Mouse (Mus musculus): ENCODE data around the gene Mtss1l. TPM values are rescaled to one million over a fixed set of nuclear protein-coding genes. Genes with fewer than 3 reads are reported as not detected.

Gene Mtss1l
- polyA plus RNA-seq (2015; fragmentation: Nextera tagmentation; extraction: Ambion mirVana) = 8.0 and 9.6 TPM in 2 replicates

DNA sequence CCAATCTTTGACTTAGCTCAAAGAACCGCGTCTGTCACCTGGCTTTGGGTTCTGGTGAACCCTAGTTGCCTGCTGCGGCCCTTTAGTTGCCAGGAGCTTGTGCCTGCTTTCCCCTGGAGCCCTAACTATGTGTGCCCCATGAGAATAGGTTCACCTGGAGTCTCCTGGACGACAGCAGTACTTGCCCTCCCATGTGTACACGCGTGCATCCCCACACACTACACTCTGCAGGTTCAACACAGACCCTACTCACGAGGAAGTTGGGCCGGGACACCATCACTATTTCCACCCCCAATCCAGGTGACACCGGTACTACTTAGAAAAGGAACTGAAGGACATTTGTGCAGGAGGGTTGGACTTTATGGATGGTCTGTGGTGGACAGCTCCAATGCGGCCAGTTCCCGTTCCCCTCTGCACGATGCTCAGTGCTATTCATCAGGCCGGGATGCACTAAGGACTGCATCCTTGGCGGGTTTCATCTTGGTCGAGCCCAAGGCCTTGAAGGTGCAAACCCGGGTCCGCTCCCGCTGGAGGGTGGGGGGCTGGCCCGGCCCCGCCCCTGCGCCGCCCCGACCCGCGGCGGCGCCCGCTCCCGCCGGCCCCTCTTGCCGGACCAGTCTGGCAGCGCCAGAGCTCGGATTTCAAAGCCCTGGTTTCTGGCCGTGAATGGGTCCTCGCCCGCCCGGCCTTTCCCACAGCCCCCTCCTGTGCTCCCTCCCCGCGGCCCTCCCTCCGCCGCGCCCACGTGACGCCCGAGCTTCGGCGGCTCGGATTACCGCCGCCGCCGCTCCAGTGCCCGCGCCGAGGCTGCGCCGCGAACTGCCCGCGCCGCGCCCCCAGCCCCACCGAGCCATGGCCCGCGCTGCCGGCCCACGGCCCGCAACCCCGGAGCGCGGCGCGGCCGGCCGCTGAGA is at the start of gene Mtss1l:
Mtss1l (plus strand) TSS at position 792 of the 914 bp plus-strand sequence.
- peak within 1 kb of the TSS; percentile 81 for H3K4me2 ChIP-seq (replicated peaks)
- H3K9ac ChIP-seq = peak within 1 kb of the TSS; percentile 77
- H3K9me3 ChIP-seq = no peaks in the 10 kb centered on the region
- peaks cover 83% of the 10 kb centered on the region for H3K4me1 ChIP-seq (replicated peaks)
- no peaks in the 10 kb centered on the region for H3K27me3 ChIP-seq (replicated peaks)
- peak within 1 kb of the TSS; percentile 89 for H3K27ac ChIP-seq
- no peaks in the 10 kb centered on the region; the same call in 1 of the 2 replicates for H3K36me3 ChIP-seq
- WGBS = 5% methylated on average over 74 of the region's 75 CpGs
- peak; percentile 83 for ATAC-seq
- H3K4me3 ChIP-seq (replicated peaks) = peak within 1 kb of the TSS; percentile 74

GRCm38 (mm10) chr8:110672133-110672532 is 49.1 kb upstream of the Mtss1l start:
- H3K4me2 ChIP-seq (replicated peaks) = no peak overlapping the region
- no peak for ATAC-seq
- no peaks in the 10 kb centered on the region for H3K27me3 ChIP-seq (replicated peaks)
- 86% methylated on average over 2 of the region's 2 CpGs for WGBS
- 0 out of 2 replicates have a peak, but pooled peaks cover 4% of the 10 kb centered on the region for H3K4me1 ChIP-seq (replicated peaks)
- no peaks in the 10 kb centered on the region for H3K9me3 ChIP-seq
- H3K9ac ChIP-seq = no peak overlapping the region
- H3K36me3 ChIP-seq = no peaks in the 10 kb centered on the region
- peak overlapping the region; percentile 17; the same call in 1 of the 2 replicates for H3K27ac ChIP-seq
- no peak overlapping the region for H3K4me3 ChIP-seq (replicated peaks)

DNA sequence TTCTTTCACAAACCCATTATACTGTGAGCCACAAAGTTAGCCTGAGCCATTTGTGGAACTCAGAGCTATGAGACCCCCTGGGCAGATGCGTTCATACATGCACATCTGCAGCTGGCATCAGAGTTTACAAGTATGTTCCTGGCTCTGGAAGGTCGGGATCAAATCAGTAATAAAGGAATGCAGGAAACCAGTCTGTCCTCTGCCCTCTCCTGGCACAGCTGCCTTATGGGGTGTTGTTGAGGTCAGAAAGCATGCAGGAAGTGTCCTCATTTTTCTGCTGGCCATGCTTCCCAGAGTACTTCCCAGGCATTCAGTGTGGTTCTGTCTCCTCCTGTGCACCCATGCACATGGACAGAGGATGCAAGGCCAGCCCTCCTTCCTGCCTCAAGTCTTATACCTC is 48.1 kb upstream of the Mtss1l start:
- Histone ChIP-seq H3K4me2 (replicated peaks) (no peak overlapping the region), H3K4me3 (replicated peaks) (no peak overlapping the region), H3K9ac (no peak overlapping the region), H3K4me1 (replicated peaks) (0 out of 2 replicates have a peak, but pooled peaks cover 4% of the 10 kb centered on the region), H3K36me3 (no peaks in the 10 kb centered on the region), H3K9me3 (no peaks in the 10 kb centered on the region), H3K27me3 (replicated peaks) (no peaks in the 10 kb centered on the region), H3K27ac (no peak overlapping the region)
- WGBS = 74% methylated on average over 2 of the region's 2 CpGs
- ATAC-seq = no peak

GRCm38 (mm10) chr8:110674589-110674988 is 46.7 kb upstream of the Mtss1l start:
- Histone ChIP-seq H3K36me3 (no peaks in the 10 kb centered on the region), H3K27ac (no peak overlapping the region), H3K4me2 (replicated peaks) (no peak overlapping the region), H3K4me1 (replicated peaks) (0 out of 2 replicates have a peak, but pooled peaks cover 4% of the 10 kb centered on the region), H3K9me3 (no peaks in the 10 kb centered on the region), H3K27me3 (replicated peaks) (no peaks in the 10 kb centered on the region), H3K9ac (no peak overlapping the region), H3K4me3 (replicated peaks) (no peak overlapping the region)
- 88% methylated on average over 1 of the region's 1 CpGs for WGBS
- no peak for ATAC-seq

DNA sequence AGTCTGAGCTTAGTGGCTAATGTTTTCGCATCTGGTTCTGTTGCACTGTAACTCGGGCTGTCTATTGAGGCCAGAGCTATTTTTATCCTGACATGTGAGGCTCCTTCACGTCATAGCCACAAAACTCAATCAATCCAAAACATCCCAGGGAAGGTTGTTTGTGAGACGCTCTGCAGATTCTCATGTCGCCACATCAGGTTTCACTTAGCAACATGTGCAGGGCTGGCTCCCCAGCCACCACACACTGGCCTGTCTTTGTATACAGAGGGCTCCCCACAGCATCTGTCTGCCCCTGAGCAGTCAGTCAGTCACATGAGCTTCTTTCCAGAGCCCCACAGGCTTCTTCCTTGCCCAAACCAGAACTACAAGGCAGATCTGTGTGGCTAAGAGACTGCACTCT is 44.6 kb upstream of the Mtss1l start:
- no peaks in the 10 kb centered on the region for H3K9me3 ChIP-seq
- no peak overlapping the region for H3K4me3 ChIP-seq (replicated peaks)
- no peak overlapping the region for H3K4me2 ChIP-seq (replicated peaks)
- no peak overlapping the region for H3K27ac ChIP-seq
- ATAC-seq = no peak
- H3K27me3 ChIP-seq (replicated peaks) = no peaks in the 10 kb centered on the region
- no peak overlapping the region for H3K9ac ChIP-seq
- 59% methylated on average over 5 of the region's 5 CpGs for WGBS
- no peaks in the 10 kb centered on the region for H3K36me3 ChIP-seq
- H3K4me1 ChIP-seq (replicated peaks) = 0 out of 2 replicates have a peak, but pooled peaks cover 4% of the 10 kb centered on the region

DNA sequence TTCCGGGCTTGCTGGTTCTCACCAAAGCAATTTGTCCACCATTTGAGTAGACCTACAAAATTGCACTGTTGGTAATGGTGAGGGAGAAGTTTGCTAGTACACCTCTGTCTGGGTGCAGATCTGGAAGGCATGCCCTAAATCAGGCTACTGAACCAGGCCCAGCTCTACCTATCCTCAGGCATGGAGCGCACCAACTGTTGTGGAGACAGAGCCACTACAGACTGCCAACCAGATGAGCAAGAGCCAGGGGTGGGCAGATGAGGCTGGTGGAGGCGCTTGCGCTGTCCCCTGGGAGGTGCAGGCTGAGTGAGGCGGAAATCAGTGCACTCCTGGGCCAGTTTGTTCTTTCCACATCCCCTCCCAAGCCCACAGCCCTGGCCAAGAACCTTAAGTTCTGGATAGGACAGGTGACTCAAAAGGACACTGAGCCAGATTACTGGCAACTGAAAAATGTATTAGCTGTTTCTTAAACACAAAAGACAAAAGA is 44.1 kb upstream of the Mtss1l start:
- H3K27me3 ChIP-seq (replicated peaks) = no peaks in the 10 kb centered on the region
- no peaks in the 10 kb centered on the region for H3K4me1 ChIP-seq (replicated peaks)
- 88% methylated on average over 5 of the region's 5 CpGs for WGBS
- H3K9me3 ChIP-seq = no peaks in the 10 kb centered on the region
- no peaks in the 10 kb centered on the region for H3K36me3 ChIP-seq
- no peak overlapping the region for H3K27ac ChIP-seq
- no peak overlapping the region for H3K9ac ChIP-seq
- no peak overlapping the region for H3K4me2 ChIP-seq (replicated peaks)
- no peak for ATAC-seq
- no peak overlapping the region for H3K4me3 ChIP-seq (replicated peaks)

DNA sequence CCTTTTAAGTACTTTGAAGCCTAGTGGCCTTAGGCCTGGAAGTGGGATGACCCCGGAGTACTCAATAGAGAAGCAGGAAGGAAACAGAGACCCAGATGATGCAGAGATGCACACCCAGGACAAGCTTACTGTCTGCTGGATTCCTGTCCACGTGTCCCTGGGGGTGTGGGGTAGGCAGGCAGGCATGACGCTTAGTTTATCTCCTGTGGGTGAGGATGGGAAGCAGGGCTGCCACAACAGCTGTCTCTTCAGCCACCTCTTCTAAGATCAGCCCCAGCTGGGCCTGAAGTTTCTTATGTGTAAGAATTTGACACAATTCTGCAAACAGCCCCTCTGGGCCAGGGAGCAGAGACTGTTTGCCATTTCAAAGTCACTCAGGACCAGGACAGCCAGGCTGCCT is 42.3 kb upstream of the Mtss1l start:
- H3K4me1 ChIP-seq (replicated peaks) = no peaks in the 10 kb centered on the region
- 67% methylated on average over 3 of the region's 3 CpGs for WGBS
- no peak for ATAC-seq

DNA sequence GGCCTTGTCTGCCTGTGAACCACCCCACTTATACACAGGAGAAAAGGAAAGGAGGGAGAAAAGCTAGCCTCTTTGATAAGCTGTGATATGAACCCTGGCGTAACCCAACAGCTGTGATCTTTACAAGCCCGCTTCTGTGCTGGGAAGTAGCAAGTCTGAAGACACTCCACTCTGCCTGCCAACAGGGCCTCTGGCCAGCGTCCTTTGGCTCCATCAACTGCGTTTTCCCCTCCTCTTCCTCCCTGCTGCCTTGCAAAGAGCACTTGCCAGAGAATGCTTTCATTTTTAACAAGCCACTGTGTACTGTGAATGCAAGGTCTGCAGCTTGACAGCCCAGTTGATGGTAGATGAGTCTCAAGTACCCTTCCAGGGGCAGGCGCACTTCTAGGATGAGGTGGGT is 33.5 kb upstream of the Mtss1l start:
- H3K4me2 ChIP-seq (replicated peaks) = no peak overlapping the region
- peaks cover 15% of the 10 kb centered on the region for H3K36me3 ChIP-seq
- no peaks in the 10 kb centered on the region for H3K9me3 ChIP-seq
- peaks cover 4% of the 10 kb centered on the region; the same call in 1 of the 2 replicates for H3K4me1 ChIP-seq (replicated peaks)
- H3K27me3 ChIP-seq (replicated peaks) = no peaks in the 10 kb centered on the region
- 72% methylated on average over 5 of the region's 5 CpGs for WGBS
- no peak overlapping the region for H3K27ac ChIP-seq
- H3K4me3 ChIP-seq (replicated peaks) = no peak overlapping the region
- peak; percentile 36; the same call in 1 of the 2 replicates for ATAC-seq
- no peak overlapping the region for H3K9ac ChIP-seq

More for the DNA sequence above, 42.3 kb upstream of the Mtss1l start:
- no peak overlapping the region for H3K9ac ChIP-seq
- no peak overlapping the region for H3K4me3 ChIP-seq (replicated peaks)
- H3K9me3 ChIP-seq = no peaks in the 10 kb centered on the region
- H3K27me3 ChIP-seq (replicated peaks) = no peaks in the 10 kb centered on the region
- H3K36me3 ChIP-seq = 0 out of 2 replicates have a peak, but pooled peaks cover 8% of the 10 kb centered on the region
- no peak overlapping the region for H3K27ac ChIP-seq
- H3K4me2 ChIP-seq (replicated peaks) = no peak overlapping the region

DNA sequence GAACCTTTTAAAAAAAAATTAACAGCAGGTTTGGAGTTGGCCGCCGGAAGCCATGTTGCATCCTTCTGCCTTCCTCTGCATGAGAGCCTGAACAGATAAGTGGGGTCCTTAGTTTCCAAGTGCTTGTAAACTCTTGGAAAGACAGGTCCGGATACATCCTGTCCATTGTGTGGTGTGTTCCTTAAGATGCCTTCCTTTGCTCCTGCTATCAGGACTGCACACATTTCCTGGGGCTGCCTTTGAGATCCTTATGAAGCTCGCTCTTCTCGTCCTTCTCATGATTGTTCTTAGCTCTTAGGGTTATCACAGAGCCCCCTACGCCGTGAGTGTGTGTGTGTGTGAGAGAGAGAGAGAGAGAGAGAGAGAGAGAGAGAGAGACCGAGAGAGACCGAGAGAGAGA is 31.3 kb upstream of the Mtss1l start:
- H3K36me3 ChIP-seq = peaks cover 3% of the 10 kb centered on the region; the same call in 1 of the 2 replicates
- no peak overlapping the region for H3K4me2 ChIP-seq (replicated peaks)
- no peak overlapping the region for H3K4me3 ChIP-seq (replicated peaks)
- H3K9me3 ChIP-seq = no peaks in the 10 kb centered on the region
- H3K9ac ChIP-seq = no peak overlapping the region
- ATAC-seq = no peak
- H3K27ac ChIP-seq = no peak overlapping the region
- H3K27me3 ChIP-seq (replicated peaks) = no peaks in the 10 kb centered on the region
- H3K4me1 ChIP-seq (replicated peaks) = peaks cover 4% of the 10 kb centered on the region; the same call in 1 of the 2 replicates
- WGBS = 83% methylated on average over 9 of the region's 9 CpGs

GRCm38 (mm10) chr8:110694226-110694625 is 27.1 kb upstream of the Mtss1l start:
- H3K27ac ChIP-seq = no peak overlapping the region
- H3K9me3 ChIP-seq = no peaks in the 10 kb centered on the region
- WGBS = 75% methylated on average over 5 of the region's 5 CpGs
- H3K4me2 ChIP-seq (replicated peaks) = no peak overlapping the region
- no peaks in the 10 kb centered on the region for H3K27me3 ChIP-seq (replicated peaks)
- ATAC-seq = no peak
- no peak overlapping the region for H3K9ac ChIP-seq
- H3K4me1 ChIP-seq (replicated peaks) = no peaks in the 10 kb centered on the region
- no peaks in the 10 kb centered on the region for H3K36me3 ChIP-seq
- H3K4me3 ChIP-seq (replicated peaks) = no peak overlapping the region

- Histone ChIP-seq H3K4me1 (replicated peaks) (no peaks in the 10 kb centered on the region), H3K27me3 (replicated peaks) (no peaks in the 10 kb centered on the region), H3K9me3 (no peaks in the 10 kb centered on the region), H3K36me3 (no peaks in the 10 kb centered on the region), H3K27ac (no peak overlapping the region), H3K4me3 (replicated peaks) (no peak overlapping the region), H3K9ac (no peak overlapping the region), H3K4me2 (replicated peaks) (no peak overlapping the region)
- 80% methylated on average over 4 of the region's 4 CpGs for WGBS
- ATAC-seq = no peak
Observed at GRCm38 (mm10) chr8:110694826-110695225, 26.4 kb upstream of the Mtss1l start.

DNA sequence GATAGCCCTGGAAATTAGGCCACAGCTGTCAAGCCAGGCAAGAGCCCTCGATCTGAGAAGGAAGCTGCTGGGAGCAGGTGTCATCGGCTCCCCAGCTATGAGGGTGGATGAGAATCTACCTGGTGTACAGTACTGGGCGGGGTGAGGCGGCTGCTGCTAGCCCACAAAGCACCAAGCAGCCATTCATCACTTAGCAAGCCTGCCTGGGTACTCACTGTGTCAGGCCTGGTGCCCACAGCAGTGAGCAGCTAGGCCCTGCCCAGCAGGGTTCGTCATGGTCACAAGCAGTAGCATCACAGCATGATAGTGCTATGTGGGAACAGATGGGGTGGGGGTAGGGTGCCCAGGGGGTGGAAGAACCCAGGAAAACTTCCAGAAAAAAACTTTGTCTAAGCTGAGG is 25.8 kb upstream of the Mtss1l start:
- ATAC-seq = no peak
- Histone ChIP-seq H3K9me3 (no peaks in the 10 kb centered on the region), H3K4me1 (replicated peaks) (no peaks in the 10 kb centered on the region), H3K36me3 (no peaks in the 10 kb centered on the region), H3K27ac (no peak overlapping the region), H3K4me3 (replicated peaks) (no peak overlapping the region), H3K9ac (no peak overlapping the region), H3K4me2 (replicated peaks) (no peak overlapping the region), H3K27me3 (replicated peaks) (no peaks in the 10 kb centered on the region)
- WGBS = 90% methylated on average over 5 of the region's 5 CpGs
